Mouse (Mus musculus) hindbrain, postnatal 0 days (tissue): ENCODE measurements at regions not wholly inside any gene's neighbourhood (a gene's known extent, or its start where the extent isn't known, plus 50 kb on each side); places are given as distances from the start of the nearest gene placed in this dataset.

Source experiments
- ATAC-seq: fragments of 200-750 bp; cut with Nextera tagmentation; 2 replicates; pipeline ENCODE4 v1.8.0; 2017; ENCODE audit warnings: mild to moderate bottlenecking, moderate TSS enrichment, moderate library complexity
- DNase-seq: peaks from one replicate; pipeline ENCODE4 v3.0.0-alpha.2; 2015; ENCODE audit warnings: low spot score
- H3K27ac ChIP-seq: fragments of 300-500 bp; sonication (generic); 2 replicates; pipeline ENCODE4 v1.5.1; 2014; ENCODE audit warnings: mild to moderate bottlenecking
- H3K27me3 ChIP-seq: fragments of 300-500 bp; sonication (generic); 2 replicates; pipeline ENCODE4 v1.6.1; 2014; ENCODE audit warnings: low read length, mixed read lengths; ENCODE audit not compliant: insufficient read depth
- H3K36me3 ChIP-seq: fragments of 300-500 bp; sonication (generic); 2 replicates; pipeline ENCODE4 v1.6.1; 2014; ENCODE audit warnings: low read length, mixed read lengths; ENCODE audit not compliant: insufficient read depth
- H3K4me1 ChIP-seq: fragments of 300-500 bp; sonication (generic); 2 replicates; pipeline ENCODE4 v1.6.1; 2014; ENCODE audit warnings: antibody characterized with exemption, low read length, mixed read lengths; ENCODE audit not compliant: insufficient read depth
- H3K4me2 ChIP-seq: fragments of 300-500 bp; sonication (generic); 2 replicates; pipeline ENCODE4 v1.6.1; 2014; ENCODE audit warnings: low read depth, mild to moderate bottlenecking, low read length, moderate library complexity, mixed read lengths
- H3K4me3 ChIP-seq: fragments of 300-500 bp; sonication (generic); 2 replicates; pipeline ENCODE4 v1.5.1; 2014; ENCODE audit warnings: low read length
- H3K9ac ChIP-seq: fragments of 300-500 bp; sonication (generic); replicated peaks from 2 replicates; pipeline ENCODE4 v1.6.1; 2014; ENCODE audit warnings: mild to moderate bottlenecking, low read length, moderate library complexity, mixed read lengths
- H3K9me3 ChIP-seq: fragments of 300-500 bp; sonication (generic); 2 replicates; pipeline ENCODE4 v1.6.1; 2016; ENCODE audit warnings: low read length, mixed read lengths
- CTCF ChIP-seq: IDR thresholded peaks from 2 replicates; pipeline ENCODE4 v1.5.1; 2016; ENCODE audit warnings: antibody characterized with exemption, control low read depth, low read depth
- WGBS: fragments of 180-500 bp; shearing (Covaris S2); extraction: QIAGEN DNeasy Blood & Tissue Kit; methylation state at CpG from one replicate; pipeline ENCODE4 v1.1.7; 2014; 5-methylcytosine and 5-hydroxymethylcytosine counted together

DNA sequence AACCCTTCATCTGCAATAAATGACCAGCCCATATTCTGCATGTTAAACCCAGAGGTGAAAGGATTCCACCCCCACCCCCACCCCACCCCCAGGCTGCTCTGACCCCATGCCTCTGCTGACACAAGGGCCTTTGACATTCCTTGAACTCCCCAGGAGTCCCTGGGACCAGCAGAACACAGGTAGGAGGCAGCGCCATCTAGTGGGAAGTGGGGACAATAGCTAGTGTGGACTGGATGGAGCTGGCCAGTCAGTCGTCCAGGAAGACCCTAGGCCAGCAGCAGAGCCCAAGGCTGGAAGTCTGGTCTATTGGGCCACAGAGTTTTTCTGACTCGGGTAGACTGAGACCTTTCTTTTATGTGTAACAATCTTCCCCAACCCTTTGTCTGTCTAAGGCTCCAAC lies 71.8 kb upstream of the Ppp1r26 start:
- Histone ChIP-seq H3K9ac (no peak overlapping the region), H3K27me3 (no peaks in the 10 kb centered on the region), H3K9me3 (no peaks in the 10 kb centered on the region), H3K36me3 (no peaks in the 10 kb centered on the region), H3K4me2 (no peak overlapping the region), H3K4me1 (peaks cover 8% of the 10 kb centered on the region; the same call in 1 of the 2 replicates), H3K4me3 (no peak overlapping the region), H3K27ac (no peak overlapping the region)
- WGBS: 27% methylated on average over 3 of the region's 3 CpGs
- ATAC-seq: no peak
- peak; percentile 84 for TF ChIP-seq CTCF
- peak; percentile 79 for DNase-seq

GRCm38 (mm10) chr2:28377948-28378822 lies 68.4 kb upstream of the Ppp1r26 start:
- TF ChIP-seq CTCF: no peak
- ATAC-seq: no peak
- H3K9ac ChIP-seq: no peak overlapping the region
- H3K4me2 ChIP-seq: no peak overlapping the region
- H3K9me3 ChIP-seq: no peaks in the 10 kb centered on the region
- no peaks in the 10 kb centered on the region for H3K4me1 ChIP-seq
- no peak for DNase-seq
- H3K27ac ChIP-seq: no peak overlapping the region
- no peaks in the 10 kb centered on the region for H3K36me3 ChIP-seq
- 73% methylated on average over 9 of the region's 9 CpGs for WGBS
- H3K4me3 ChIP-seq: no peak overlapping the region
- no peaks in the 10 kb centered on the region for H3K27me3 ChIP-seq

DNA sequence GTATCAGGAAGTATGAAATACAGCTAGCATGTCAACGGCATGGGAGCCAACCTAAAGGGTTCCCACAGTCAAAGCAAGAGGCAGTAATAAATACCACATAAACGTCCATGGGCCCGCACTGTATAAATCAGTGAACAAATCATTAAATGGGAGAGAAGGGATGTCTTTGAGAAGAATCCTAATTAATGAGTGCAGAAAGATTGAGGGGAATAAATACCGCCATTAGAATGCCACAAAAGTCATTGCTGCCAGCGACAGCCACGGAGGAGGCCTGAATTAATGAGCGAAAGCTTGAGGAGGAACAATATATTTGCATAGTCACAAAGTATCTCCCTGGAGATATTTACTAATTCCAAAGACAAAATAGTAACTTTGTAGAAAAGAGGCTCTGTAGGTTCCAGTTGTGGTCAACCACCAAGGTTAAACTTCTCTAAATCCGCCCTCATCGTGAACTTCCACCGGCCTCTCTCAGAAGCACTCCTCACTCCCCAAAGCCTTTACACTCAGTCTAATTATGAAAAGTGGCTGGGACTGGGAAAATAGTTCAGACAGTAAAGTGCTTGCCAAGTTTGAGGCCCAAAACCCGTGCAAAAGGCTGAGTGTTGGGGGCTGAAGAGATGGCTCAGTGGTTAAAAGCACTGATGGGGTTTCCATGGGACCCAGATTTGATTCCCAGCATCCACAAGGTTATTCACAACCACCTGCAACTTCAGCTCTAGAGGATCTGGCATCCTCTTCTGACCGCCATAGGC lies 64.4 kb upstream of the Ppp1r26 start:
- DNase-seq (no peak), ATAC-seq (no peak)
- H3K9me3 ChIP-seq: no peaks in the 10 kb centered on the region
- H3K27me3 ChIP-seq: no peaks in the 10 kb centered on the region
- H3K27ac ChIP-seq: no peak overlapping the region
- TF ChIP-seq CTCF: no peak
- WGBS: 56% methylated on average over 12 of the region's 12 CpGs
- H3K4me2 ChIP-seq: no peak overlapping the region
- H3K4me1 ChIP-seq: peaks cover 7% of the 10 kb centered on the region
- no peak overlapping the region for H3K4me3 ChIP-seq
- no peaks in the 10 kb centered on the region for H3K36me3 ChIP-seq
- no peak overlapping the region for H3K9ac ChIP-seq

DNA sequence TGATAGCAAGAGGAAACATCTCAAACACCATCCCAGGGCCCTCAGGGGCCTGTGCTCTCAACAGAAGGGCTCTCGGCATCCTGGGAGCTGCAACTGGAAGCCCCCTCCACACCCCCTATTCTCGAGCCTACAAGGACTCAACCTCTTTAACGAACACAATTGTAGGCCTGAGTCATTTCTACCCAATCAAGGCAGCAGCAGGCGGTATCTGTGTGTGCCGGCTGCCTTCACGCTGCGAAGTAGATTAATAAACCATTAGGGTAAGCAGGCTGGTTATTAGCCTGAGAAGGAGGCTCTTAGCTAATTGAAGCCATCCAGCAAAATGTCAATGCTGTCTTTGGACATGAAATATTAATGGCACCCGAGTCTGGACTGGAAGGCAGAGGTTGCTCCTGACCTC lies 61.7 kb upstream of the Ppp1r26 start:
- Histone ChIP-seq H3K4me1 (peaks cover 20% of the 10 kb centered on the region), H3K4me3 (no peak overlapping the region), H3K9ac (no peak overlapping the region), H3K4me2 (no peak overlapping the region), H3K27ac (peak overlapping the region; percentile 41; the same call in 1 of the 2 replicates), H3K36me3 (no peaks in the 10 kb centered on the region), H3K27me3 (no peaks in the 10 kb centered on the region), H3K9me3 (no peaks in the 10 kb centered on the region)
- 49% methylated on average over 8 of the region's 8 CpGs for WGBS
- TF ChIP-seq CTCF: no peak
- DNase-seq (peak; percentile 55), ATAC-seq (no peak)

DNA sequence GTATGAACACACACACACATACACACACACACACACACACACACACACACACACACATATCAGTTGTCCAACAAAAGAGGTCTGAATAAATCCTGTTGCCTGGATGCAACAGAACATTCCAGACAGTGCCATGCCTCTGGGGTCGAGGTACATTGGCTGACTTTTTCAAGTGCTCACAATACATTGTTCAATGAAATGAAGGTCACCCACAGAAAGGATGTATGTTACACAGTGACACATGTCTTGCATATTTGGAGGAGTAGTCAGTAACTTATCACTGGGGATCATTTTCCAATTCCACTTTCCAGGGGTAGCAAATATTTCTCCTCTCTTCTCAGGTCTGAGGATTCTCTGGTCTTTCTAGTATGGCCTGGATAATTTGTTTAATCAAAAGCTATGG lies 59.8 kb upstream of the Ppp1r26 start:
- H3K27ac ChIP-seq: peak overlapping the region; percentile 56; the same call in 1 of the 2 replicates

GRCm38 (mm10) chr2:28387422-28387836 lies 59.2 kb upstream of the Ppp1r26 start:
- WGBS: 8% methylated on average over 6 of the region's 6 CpGs
- DNase-seq: peak; percentile 91
- ATAC-seq: peak; percentile 91
- Histone ChIP-seq H3K9ac (0 out of 2 replicates have a peak overlapping the region, but pooled peaks have one; percentile 9), H3K4me2 (no peak overlapping the region), H3K27me3 (no peaks in the 10 kb centered on the region), H3K27ac (peak overlapping the region; percentile 56; the same call in 1 of the 2 replicates), H3K9me3 (no peaks in the 10 kb centered on the region), H3K4me3 (no peak overlapping the region), H3K36me3 (no peaks in the 10 kb centered on the region), H3K4me1 (peaks cover 20% of the 10 kb centered on the region)
- no peak for TF ChIP-seq CTCF

More for the DNA sequence above, 59.8 kb upstream of the Ppp1r26 start:
- 43% methylated on average over 1 of the region's 1 CpGs for WGBS
- H3K4me3 ChIP-seq: no peak overlapping the region
- H3K4me1 ChIP-seq: peaks cover 20% of the 10 kb centered on the region
- H3K36me3 ChIP-seq: no peaks in the 10 kb centered on the region
- TF ChIP-seq CTCF: no peak
- no peak for DNase-seq
- H3K9ac ChIP-seq: no peak overlapping the region
- no peak overlapping the region for H3K4me2 ChIP-seq
- no peaks in the 10 kb centered on the region for H3K9me3 ChIP-seq
- ATAC-seq: no peak
- no peaks in the 10 kb centered on the region for H3K27me3 ChIP-seq
